Mouse (Mus musculus): ENCODE measurements around the gene Ell2. TPM values are rescaled to one million over a fixed set of nuclear protein-coding genes. Genes with fewer than 3 reads are reported as not detected.

Ell2 gene
- polyA plus RNA-seq, 1 experiment, result 4.1 TPM

DNA sequence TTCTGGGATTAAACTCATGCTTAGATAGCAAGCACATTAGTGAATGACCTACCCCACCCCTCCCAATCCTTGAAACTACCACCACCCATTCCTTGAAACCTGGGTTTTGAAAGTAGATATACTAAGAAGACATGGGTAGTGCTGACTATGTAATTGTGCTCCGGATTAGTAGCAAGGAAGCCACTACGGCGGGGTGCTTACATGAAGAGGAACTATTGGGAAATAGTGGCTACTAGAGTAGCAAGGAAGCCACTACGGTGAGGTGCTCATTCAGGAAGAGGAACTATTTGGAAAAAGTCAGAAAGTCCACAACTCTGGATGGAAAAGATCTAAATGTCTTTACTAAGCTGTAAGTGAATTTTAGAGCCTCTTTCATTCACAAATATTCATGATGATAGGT, 81.6 kb downstream of the Ell2 start:
- Histone ChIP-seq H3K4me3 (ENCODE audit: extremely low read depth, insufficient read depth, insufficient read length) (no peak overlapping the region), H3K27me3 (ENCODE audit: control insufficient read depth, insufficient read depth, low read length) (no peaks in the 10 kb centered on the region), H3K36me3 (ENCODE audit: control insufficient read depth, insufficient read depth, low read length) (no peaks in the 10 kb centered on the region), H3K27ac (ENCODE audit: insufficient read depth, low read length) (no peak overlapping the region), H3K4me1 (ENCODE audit: control insufficient read depth, insufficient read depth, insufficient read length) (peaks cover 7% of the 10 kb centered on the region; the same call in 1 of the 2 replicates)
- WGBS, result 55% methylated on average over 4 of the region's 4 CpGs
- DNase-seq (ENCODE audit: low read depth in 1 of 2, low spot score in 2 of 2), result no peak
- TF ChIP-seq CTCF (IDR thresholded peaks at IDR 0.05; ENCODE audit: extremely low read depth, insufficient read depth, insufficient read length, insufficient replicate concordance) (no peak), POLR2A (IDR thresholded peaks at IDR 0.05; ENCODE audit: low read depth, low read length) (no peak)

DNA sequence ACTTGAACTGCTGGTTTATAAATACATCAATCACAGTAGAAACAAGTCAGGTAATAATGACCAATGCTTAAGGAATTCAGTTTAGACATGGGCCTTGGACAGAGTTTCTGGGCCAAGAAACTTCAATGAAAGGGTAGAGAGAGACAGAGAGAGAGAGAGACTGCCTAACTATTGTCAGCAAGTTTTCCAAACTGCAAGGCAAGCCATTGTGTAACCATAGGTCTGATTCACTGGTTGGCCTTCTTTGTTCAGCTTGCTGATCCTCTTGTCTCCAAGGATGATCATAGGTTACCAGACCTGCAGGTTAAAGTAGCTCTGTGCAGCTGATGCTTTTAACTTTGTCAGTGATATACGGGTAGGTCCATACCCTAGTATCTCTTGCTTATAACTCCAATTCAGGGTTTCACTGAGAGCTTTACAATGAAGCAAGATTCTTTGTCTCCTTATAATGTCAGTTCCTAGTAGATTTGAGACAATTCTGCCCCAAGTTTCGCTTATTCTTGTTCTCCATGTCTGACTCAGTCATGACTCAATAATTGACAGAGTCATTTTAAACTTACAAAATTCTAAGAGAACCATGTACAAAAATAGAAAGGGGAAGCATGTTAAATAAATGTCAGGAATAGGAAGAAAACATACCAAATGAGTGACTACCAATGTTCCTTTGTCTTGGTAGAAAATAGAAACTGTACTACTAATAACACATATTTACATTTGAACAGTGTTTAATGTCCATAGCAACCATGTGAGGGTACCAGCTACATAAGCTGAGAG, 82.7 kb downstream of the Ell2 start:
- no peak for TF ChIP-seq CTCF (IDR thresholded peaks at IDR 0.05; ENCODE audit: extremely low read depth, insufficient read depth, insufficient read length, insufficient replicate concordance)
- TF ChIP-seq POLR2A (IDR thresholded peaks at IDR 0.05; ENCODE audit: low read depth, low read length), result no peak
- DNase-seq (ENCODE audit: low read depth in 1 of 2, low spot score in 2 of 2), result no peak
- H3K4me1 ChIP-seq (ENCODE audit: control insufficient read depth, insufficient read depth, insufficient read length), result peaks cover 7% of the 10 kb centered on the region; the same call in 1 of the 2 replicates
- WGBS, result 54% methylated on average over 2 of the region's 2 CpGs
- no peaks in the 10 kb centered on the region for H3K36me3 ChIP-seq (ENCODE audit: control insufficient read depth, insufficient read depth, low read length)
- H3K27ac ChIP-seq (ENCODE audit: insufficient read depth, low read length), result no peak overlapping the region
- no peaks in the 10 kb centered on the region for H3K27me3 ChIP-seq (ENCODE audit: control insufficient read depth, insufficient read depth, low read length)
- no peak overlapping the region for H3K4me3 ChIP-seq (ENCODE audit: extremely low read depth, insufficient read depth, insufficient read length)

DNA sequence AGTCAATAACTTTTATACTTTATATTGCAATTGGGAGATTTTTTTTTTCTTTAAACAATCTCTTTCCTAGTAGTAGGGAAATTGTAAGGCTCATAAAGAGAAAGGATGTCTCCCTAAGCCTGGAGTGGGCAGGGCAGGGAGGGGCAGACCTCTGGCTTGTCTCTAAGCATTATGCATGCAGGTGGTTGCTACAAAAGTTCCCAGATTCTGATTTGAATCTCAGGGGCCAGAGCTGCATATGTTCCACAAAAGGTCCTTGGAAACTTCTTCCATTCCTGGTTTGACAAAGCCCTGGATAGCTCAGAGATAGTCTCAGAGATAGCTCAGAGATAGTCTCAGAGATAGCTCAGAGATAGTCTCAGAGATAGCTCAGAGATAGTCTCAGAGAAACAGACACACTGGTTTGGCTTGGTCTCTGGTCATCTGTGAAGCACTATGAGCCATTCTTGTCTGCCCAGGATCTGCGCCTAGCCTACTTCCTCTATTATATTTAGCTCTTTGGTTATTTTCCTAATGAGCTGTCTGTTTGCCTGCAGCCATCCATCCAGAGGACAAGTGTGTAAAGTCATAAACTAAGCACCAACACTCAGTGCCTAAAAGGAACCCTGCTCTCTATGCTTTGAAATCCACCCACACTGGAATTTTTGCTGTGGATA, 84.1 kb downstream of the Ell2 start:
- no peak for DNase-seq (ENCODE audit: low read depth in 1 of 2, low spot score in 2 of 2)
- Histone ChIP-seq H3K27me3 (ENCODE audit: control insufficient read depth, insufficient read depth, low read length) (no peaks in the 10 kb centered on the region), H3K36me3 (ENCODE audit: control insufficient read depth, insufficient read depth, low read length) (no peaks in the 10 kb centered on the region), H3K27ac (ENCODE audit: insufficient read depth, low read length) (no peak overlapping the region), H3K4me3 (ENCODE audit: extremely low read depth, insufficient read depth, insufficient read length) (no peak overlapping the region), H3K4me1 (ENCODE audit: control insufficient read depth, insufficient read depth, insufficient read length) (peaks cover 9% of the 10 kb centered on the region; the same call in 1 of the 2 replicates)
- no peak for TF ChIP-seq CTCF (IDR thresholded peaks at IDR 0.05; ENCODE audit: extremely low read depth, insufficient read depth, insufficient read length, insufficient replicate concordance)
- no peak for TF ChIP-seq POLR2A (IDR thresholded peaks at IDR 0.05; ENCODE audit: low read depth, low read length)
- WGBS, result 43% methylated on average over 1 of the region's 1 CpGs

DNA sequence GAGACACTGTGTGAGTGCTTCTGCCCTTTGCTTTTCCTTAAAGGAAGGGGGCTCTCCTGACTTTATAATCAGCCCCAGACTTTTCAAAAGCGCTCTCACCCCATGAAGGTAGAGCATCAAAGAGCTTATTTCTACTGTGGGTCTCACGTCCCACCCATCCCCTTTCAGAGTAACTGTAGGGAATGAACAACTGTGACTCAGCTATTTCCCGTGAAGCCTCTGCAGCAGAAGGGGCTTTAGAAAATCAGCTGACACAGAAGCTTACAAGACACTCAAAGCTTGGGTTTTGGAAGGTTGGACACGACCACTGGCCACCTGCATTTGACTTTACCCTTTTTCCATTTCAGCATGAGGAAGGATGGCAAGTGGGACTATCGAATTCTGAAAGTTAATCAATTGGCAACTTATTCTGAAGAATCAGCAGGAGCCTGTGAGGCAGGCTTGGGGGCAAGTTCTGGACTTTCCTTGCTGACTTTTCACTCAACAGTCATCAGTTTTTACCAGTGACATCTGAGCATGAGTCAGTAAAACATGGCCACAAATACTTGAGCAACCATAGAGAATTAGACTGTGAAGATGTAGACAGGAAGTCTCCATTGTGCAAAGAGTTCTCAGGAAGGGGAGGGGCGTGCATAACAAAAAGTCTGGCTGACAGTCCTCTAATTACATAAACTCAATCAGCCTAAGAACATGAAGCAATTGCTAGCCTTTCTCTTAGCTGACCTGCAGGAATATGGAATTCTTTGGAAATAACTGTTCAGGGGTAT, 87.5 kb downstream of the Ell2 start:
- H3K27ac ChIP-seq (ENCODE audit: insufficient read depth, low read length), result no peak overlapping the region
- H3K4me3 ChIP-seq (ENCODE audit: extremely low read depth, insufficient read depth, insufficient read length), result no peak overlapping the region
- H3K27me3 ChIP-seq (ENCODE audit: control insufficient read depth, insufficient read depth, low read length), result no peaks in the 10 kb centered on the region
- no peak for TF ChIP-seq POLR2A (IDR thresholded peaks at IDR 0.05; ENCODE audit: low read depth, low read length)
- TF ChIP-seq CTCF (IDR thresholded peaks at IDR 0.05; ENCODE audit: extremely low read depth, insufficient read depth, insufficient read length, insufficient replicate concordance), result no peak
- DNase-seq (ENCODE audit: low read depth in 1 of 2, low spot score in 2 of 2), result no peak
- WGBS, result 82% methylated on average over 6 of the region's 6 CpGs
- no peaks in the 10 kb centered on the region for H3K36me3 ChIP-seq (ENCODE audit: control insufficient read depth, insufficient read depth, low read length)
- H3K4me1 ChIP-seq (ENCODE audit: control insufficient read depth, insufficient read depth, insufficient read length), result peaks cover 11% of the 10 kb centered on the region

DNA sequence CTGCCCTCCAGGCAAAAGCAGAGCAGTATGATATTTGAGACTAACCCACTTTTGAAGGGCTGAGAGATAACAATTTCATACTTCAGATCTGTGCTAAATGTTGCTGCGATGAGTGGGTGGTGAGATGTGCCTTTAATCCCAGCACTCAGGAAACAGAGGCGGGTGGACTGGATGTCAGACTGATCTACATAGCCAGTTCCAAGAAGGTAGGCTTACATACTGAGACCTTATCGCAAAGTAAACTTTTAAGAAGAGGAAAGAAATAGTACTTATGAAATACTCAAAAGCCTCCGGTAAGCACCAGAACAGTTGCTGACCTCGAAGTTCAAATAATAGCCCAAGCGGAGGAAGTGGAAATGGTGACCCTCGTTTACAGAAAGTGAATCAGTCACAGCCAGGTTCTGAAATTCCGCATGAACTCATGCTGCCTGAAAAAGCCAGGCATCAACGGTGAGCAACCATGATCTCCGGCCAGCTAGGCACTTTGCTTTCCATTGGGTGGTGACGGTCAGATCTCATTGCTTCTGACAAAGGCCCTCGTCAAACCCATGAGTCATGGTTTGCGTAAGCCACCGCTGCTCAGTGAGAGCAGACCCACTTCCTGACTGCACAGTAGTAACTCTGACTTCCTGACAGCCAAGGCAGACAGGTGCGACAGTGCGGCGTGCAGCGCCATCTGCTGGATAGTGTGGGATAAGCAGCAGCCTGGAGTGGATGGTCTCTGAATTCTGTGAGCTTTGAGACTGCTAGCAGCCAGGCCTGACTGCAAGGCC, 91.0 kb downstream of the Ell2 start:
- peak; percentile 81 to 88 for DNase-seq (ENCODE audit: low read depth in 1 of 2, low spot score in 2 of 2)
- H3K36me3 ChIP-seq (ENCODE audit: control insufficient read depth, insufficient read depth, low read length), result no peaks in the 10 kb centered on the region
- H3K4me1 ChIP-seq (ENCODE audit: control insufficient read depth, insufficient read depth, insufficient read length), result peaks cover 5% of the 10 kb centered on the region
- H3K27ac ChIP-seq (ENCODE audit: insufficient read depth, low read length), result no peak overlapping the region
- peak overlapping the region; percentile 23; the same call in 1 of the 2 replicates for H3K4me3 ChIP-seq (ENCODE audit: extremely low read depth, insufficient read depth, insufficient read length)
- H3K27me3 ChIP-seq (ENCODE audit: control insufficient read depth, insufficient read depth, low read length), result no peaks in the 10 kb centered on the region
- no peak for TF ChIP-seq POLR2A (IDR thresholded peaks at IDR 0.05; ENCODE audit: low read depth, low read length)
- TF ChIP-seq CTCF (IDR thresholded peaks at IDR 0.05; ENCODE audit: extremely low read depth, insufficient read depth, insufficient read length, insufficient replicate concordance), result peak; percentile 100
- 12% methylated on average over 18 of the region's 18 CpGs for WGBS
